Comparison of ENCODE assay signal across 28 mouse cellular contexts in genomic region chr8:109355168-109355567, GRCm38 (mm10).
DNase-seq lines count a peak whose midpoint lies in the region; ATAC-seq lines count a peak whose summit lies in the region.
"Had no signal": no experiment of that assay in that cellular context is flagged by ENCODE, and none has a peak within 500 bp of the region (broad histone marks: within the 10 kb centered on the region; RNA-seq: fewer than 3 reads in every experiment).

No protein-coding gene starts in this region.

- no peaks in the 10 kb centered on the region for H3K27me3 ChIP-seq in hindbrain, embryonic 12.5 days
- H3K27me3 ChIP-seq in hindbrain, embryonic 13.5 days = no peaks in the 10 kb centered on the region
- H3K27me3 ChIP-seq in midbrain, embryonic 11.5 days (ENCODE audit: control insufficient read depth, insufficient read depth, low read length) = no peaks in the 10 kb centered on the region
- H3K27me3 ChIP-seq in midbrain, embryonic 10.5 days (ENCODE audit: low read depth, poor library complexity, severe bottlenecking) = no peaks in the 10 kb centered on the region
- H3K27me3 ChIP-seq: forebrain, embryonic 15.5 days; hindbrain, embryonic 15.5 days had no signal

- H3K4me1 ChIP-seq in hindbrain, embryonic 12.5 days = peaks cover 55% of the 10 kb centered on the region
- H3K4me1 ChIP-seq in hindbrain, embryonic 13.5 days (replicated peaks) = peaks cover 48% of the 10 kb centered on the region
- peaks cover 28% of the 10 kb centered on the region for H3K4me1 ChIP-seq in midbrain, embryonic 11.5 days (ENCODE audit: control insufficient read depth, insufficient read depth, low read length)
- peaks cover 60% of the 10 kb centered on the region for H3K4me1 ChIP-seq in midbrain, embryonic 10.5 days

- H3K36me3 ChIP-seq in hindbrain, embryonic 12.5 days = no peaks in the 10 kb centered on the region
- H3K36me3 ChIP-seq in hindbrain, embryonic 13.5 days = no peaks in the 10 kb centered on the region
- no peaks in the 10 kb centered on the region for H3K36me3 ChIP-seq in midbrain, embryonic 11.5 days (ENCODE audit: control insufficient read depth, insufficient read depth, low read length)
- no peaks in the 10 kb centered on the region for H3K36me3 ChIP-seq in midbrain, embryonic 10.5 days
- H3K36me3 ChIP-seq: embryonic facial prominence, embryonic 10.5 days; embryonic facial prominence, embryonic 13.5 days; forebrain, embryonic 12.5 days; forebrain, embryonic 15.5 days; heart, embryonic 13.5 days; hindbrain, embryonic 15.5 days had no signal

- H3K4me3 ChIP-seq in hindbrain, embryonic 12.5 days = no peak overlapping the region
- no peak overlapping the region for H3K4me3 ChIP-seq in hindbrain, embryonic 13.5 days
- no peak overlapping the region for H3K4me3 ChIP-seq in midbrain, embryonic 11.5 days (ENCODE audit: low read depth, low read length)
- H3K4me3 ChIP-seq in midbrain, embryonic 10.5 days = no peak overlapping the region
- H3K4me3 ChIP-seq: embryonic facial prominence, embryonic 10.5 days; embryonic facial prominence, embryonic 13.5 days; erythroblast, embryonic 14.5 days; forebrain, embryonic 12.5 days; forebrain, embryonic 15.5 days; heart, embryonic 13.5 days; hindbrain, embryonic 15.5 days had no signal

- no peaks in the 10 kb centered on the region for H3K9me3 ChIP-seq in hindbrain, embryonic 12.5 days (replicated peaks)
- no peaks in the 10 kb centered on the region for H3K9me3 ChIP-seq in hindbrain, embryonic 13.5 days
- no peaks in the 10 kb centered on the region for H3K9me3 ChIP-seq in midbrain, embryonic 11.5 days (ENCODE audit: control insufficient read depth, low read length)
- H3K9me3 ChIP-seq in midbrain, embryonic 10.5 days (replicated peaks) = no peaks in the 10 kb centered on the region
- H3K9me3 ChIP-seq: embryonic facial prominence, embryonic 10.5 days; embryonic facial prominence, embryonic 13.5 days; forebrain, embryonic 12.5 days; forebrain, embryonic 15.5 days; heart, embryonic 13.5 days; hindbrain, embryonic 15.5 days had no signal

- peak; percentile 57 for DNase-seq in midbrain, embryonic 11.5 days (ENCODE audit: low spot score, missing footprints)
- DNase-seq in midbrain, embryonic 10.5 days (ENCODE audit: low spot score) = no peak
- peak; percentile 8 for DNase-seq in c-Kit-positive CD71-negative TER-119-negative erythroid progenitor cells, embryonic 14.5 days (ENCODE audit: low read depth)
- DNase-seq in layer of hippocampus, adult 9-11 months = no peak
- DNase-seq: adrenal gland, adult 2 months; adrenal gland, postnatal 14 days; cerebellum, adult 11-12 months; cerebellum, adult 8-10 months; cerebellum, postnatal 10 days; cerebellum, postnatal 36 days; embryo, embryonic 11 days; gastrocnemius, postnatal 10 days; gastrocnemius, postnatal 36 days; heart, adult 18-20 months; heart, postnatal 14 days; heart, postnatal 4 days had no signal

- no peak overlapping the region for H3K4me2 ChIP-seq in hindbrain, embryonic 12.5 days (replicated peaks)
- no peak overlapping the region for H3K4me2 ChIP-seq in hindbrain, embryonic 13.5 days
- H3K4me2 ChIP-seq in midbrain, embryonic 11.5 days = no peak overlapping the region
- H3K4me2 ChIP-seq: embryonic facial prominence, embryonic 13.5 days; forebrain, embryonic 12.5 days; forebrain, embryonic 15.5 days; heart, embryonic 13.5 days; hindbrain, embryonic 15.5 days had no signal

- ATAC-seq in hindbrain, embryonic 12.5 days (ENCODE audit: low FRiP score) = no peak
- ATAC-seq in hindbrain, embryonic 13.5 days (ENCODE audit: low FRiP score) = no peak
- ATAC-seq in midbrain, embryonic 11.5 days (ENCODE audit: low FRiP score) = no peak
- ATAC-seq in granulocyte monocyte progenitor cell, adult 5-6 weeks (replicated peaks; ENCODE audit: poor library complexity, severe bottlenecking) = 0 out of 2 replicates have a peak, but pooled peaks have one; percentile 17
- ATAC-seq in megakaryocyte-erythroid progenitor cell, adult 5-6 weeks (replicated peaks; ENCODE audit: low FRiP score, low TSS enrichment, poor library complexity, severe bottlenecking) = no peak
- ATAC-seq: CD4-positive, CD25-positive, alpha-beta regulatory T cell, adult 4 months; forebrain, embryonic 15.5 days had no signal

- 0 out of 2 replicates have a peak overlapping the region, but pooled peaks have one; percentile 7 for H3K27ac ChIP-seq in hindbrain, embryonic 12.5 days
- H3K27ac ChIP-seq in hindbrain, embryonic 13.5 days = no peak overlapping the region
- H3K27ac ChIP-seq in midbrain, embryonic 11.5 days (ENCODE audit: low read depth, low read length) = no peak overlapping the region
- no peak overlapping the region for H3K27ac ChIP-seq in midbrain, embryonic 10.5 days (replicated peaks)
- H3K27ac ChIP-seq: embryonic facial prominence, embryonic 10.5 days; embryonic facial prominence, embryonic 13.5 days; forebrain, embryonic 12.5 days; forebrain, embryonic 15.5 days; heart, embryonic 13.5 days; hindbrain, embryonic 15.5 days had no signal

- WGBS in hindbrain, embryonic 12.5 days = 81% methylated on average over 9 of the region's 9 CpGs
- 85% methylated on average over 9 of the region's 9 CpGs for WGBS in hindbrain, embryonic 13.5 days
- WGBS in midbrain, embryonic 11.5 days = 94% methylated on average over 9 of the region's 9 CpGs
- 91% methylated on average over 9 of the region's 9 CpGs for WGBS in midbrain, embryonic 10.5 days

- no peak overlapping the region for H3K9ac ChIP-seq in hindbrain, embryonic 12.5 days
- no peak overlapping the region for H3K9ac ChIP-seq in hindbrain, embryonic 13.5 days
- no peak overlapping the region for H3K9ac ChIP-seq in midbrain, embryonic 11.5 days (ENCODE audit: low read length)
- H3K9ac ChIP-seq: embryonic facial prominence, embryonic 13.5 days; forebrain, embryonic 12.5 days; forebrain, embryonic 15.5 days; heart, embryonic 13.5 days; hindbrain, embryonic 15.5 days had no signal

Comparison
In these comparisons a context has a peak if more than half of its experiments do, and no peak if none do; other contexts are left out.
1. DNase-seq: peak in midbrain, embryonic 11.5 days (single experiment) and c-Kit-positive CD71-negative TER-119-negative erythroid progenitor cells, embryonic 14.5 days (single experiment); none in midbrain, embryonic 10.5 days (single experiment) and layer of hippocampus, adult 9-11 months (single experiment).